11 mouse cellular contexts compared by ENCODE assay signal in genomic region chr13:54079782-54080759, GRCm38 (mm10). TPM values are rescaled to one million over a fixed set of nuclear protein-coding genes. Genes with fewer than 3 reads are reported as not detected.
DNase-seq lines count a peak whose midpoint lies in the region; ATAC-seq and TF ChIP-seq lines count a peak whose summit lies in the region.
"Had no signal": no experiment of that assay in that cellular context is flagged by ENCODE, and none has a peak within 500 bp of the region (broad histone marks: within the 10 kb centered on the region; RNA-seq: fewer than 3 reads in every experiment).

No protein-coding gene starts in this region.

- H3K36me3 ChIP-seq in hindbrain, embryonic 12.5 days = no peaks in the 10 kb centered on the region
- H3K36me3 ChIP-seq in hindbrain, embryonic 16.5 days (ENCODE audit: control insufficient read depth, insufficient read depth, low read length) = no peaks in the 10 kb centered on the region
- H3K36me3 ChIP-seq in ES-E14 (ENCODE audit: control insufficient read depth, insufficient read depth, low read length, poor library complexity, severe bottlenecking) = peaks cover 7% of the 10 kb centered on the region; the same call in 1 of the 2 replicates
- no peaks in the 10 kb centered on the region for H3K36me3 ChIP-seq in limb, embryonic 13.5 days

- WGBS in hindbrain, embryonic 12.5 days = 71% methylated on average over 12 of the region's 12 CpGs
- WGBS in hindbrain, embryonic 16.5 days = 71% methylated on average over 12 of the region's 12 CpGs
- WGBS in bone marrow, adult 2 months = 54% methylated on average over 12 of the region's 12 CpGs
- WGBS in limb, embryonic 13.5 days = 71% methylated on average over 12 of the region's 12 CpGs

- DNase-seq in ES-E14 (ENCODE audit: low read depth, low spot score) = no peak
- no peak for DNase-seq in retina, postnatal 1 day
- no peak for DNase-seq in spleen, adult 12 weeks (ENCODE audit: low spot score)
- DNase-seq: lung, postnatal 36 days; thymus, adult 2 months had no signal

- no peak overlapping the region for H3K4me3 ChIP-seq in hindbrain, embryonic 12.5 days
- no peak overlapping the region for H3K4me3 ChIP-seq in hindbrain, embryonic 16.5 days (ENCODE audit: low read length)
- no peak overlapping the region for H3K4me3 ChIP-seq in ES-E14 (ENCODE audit: insufficient read depth in 1 of 2, low read depth in 1 of 2, low read length in 2 of 2, poor library complexity in 1 of 2, severe bottlenecking in 1 of 2)
- no peak overlapping the region for H3K4me3 ChIP-seq in bone marrow, adult 2 months (replicated peaks; ENCODE audit: control insufficient read depth, low read depth, low read length)
- no peak overlapping the region for H3K4me3 ChIP-seq in limb, embryonic 13.5 days
- H3K4me3 ChIP-seq: forebrain, embryonic 13.5 days; heart, adult 2 months had no signal

- no peak for ATAC-seq in hindbrain, embryonic 12.5 days (ENCODE audit: low FRiP score)
- ATAC-seq in hindbrain, embryonic 16.5 days = no peak
- ATAC-seq in limb, embryonic 13.5 days (ENCODE audit: low FRiP score, low read depth) = no peak
- ATAC-seq: forebrain, embryonic 13.5 days had no signal

- H3K9me3 ChIP-seq in hindbrain, embryonic 12.5 days (replicated peaks) = no peaks in the 10 kb centered on the region
- H3K9me3 ChIP-seq in hindbrain, embryonic 16.5 days (ENCODE audit: control insufficient read depth, low read length) = no peaks in the 10 kb centered on the region
- no peaks in the 10 kb centered on the region for H3K9me3 ChIP-seq in ES-E14 (ENCODE audit: control insufficient read depth, insufficient read depth, low read depth, low read length)
- no peaks in the 10 kb centered on the region for H3K9me3 ChIP-seq in limb, embryonic 13.5 days
- H3K9me3 ChIP-seq: forebrain, embryonic 13.5 days had no signal

- TF ChIP-seq CTCF in bone marrow, adult 2 months (IDR thresholded peaks at IDR 0.05; ENCODE audit: control insufficient read depth, insufficient read depth, low read length) = no peak

- H3K27ac ChIP-seq in hindbrain, embryonic 12.5 days = 0 out of 2 replicates have a peak overlapping the region, but pooled peaks have one; percentile 24
- no peak overlapping the region for H3K27ac ChIP-seq in hindbrain, embryonic 16.5 days (ENCODE audit: low read depth, low read length)
- H3K27ac ChIP-seq in ES-E14 (ENCODE audit: insufficient read depth, low read depth, low read length, poor library complexity, severe bottlenecking) = no peak overlapping the region
- peak overlapping the region; percentile 52; the same call in 1 of the 2 replicates for H3K27ac ChIP-seq in bone marrow, adult 2 months (ENCODE audit: control insufficient read depth, insufficient read depth, low read depth, low read length, poor library complexity)
- H3K27ac ChIP-seq in limb, embryonic 13.5 days = 0 out of 2 replicates have a peak overlapping the region, but pooled peaks have one; percentile 22
- H3K27ac ChIP-seq: forebrain, embryonic 13.5 days; heart, adult 2 months had no signal

- in situ Hi-C loops in ES-E14 (cut with MboI; ENCODE audit: low sequenced_read_pairs in 2 of 2, unreplicated experiment in 2 of 2) = no loop called here

- no peak for TF ChIP-seq POLR2A in bone marrow, adult 2 months (IDR thresholded peaks at IDR 0.05; ENCODE audit: borderline replicate concordance, control insufficient read depth, low read depth, low read length)

- no peak overlapping the region for H3K4me2 ChIP-seq in hindbrain, embryonic 12.5 days (replicated peaks)
- no peak overlapping the region for H3K4me2 ChIP-seq in hindbrain, embryonic 16.5 days (ENCODE audit: low read length)
- H3K4me2 ChIP-seq in limb, embryonic 13.5 days (replicated peaks) = no peak overlapping the region
- H3K4me2 ChIP-seq: forebrain, embryonic 13.5 days had no signal

- H3K9ac ChIP-seq in hindbrain, embryonic 12.5 days = no peak overlapping the region
- H3K9ac ChIP-seq in hindbrain, embryonic 16.5 days (ENCODE audit: low read depth, low read length) = no peak overlapping the region
- H3K9ac ChIP-seq in ES-E14 (ENCODE audit: insufficient read depth, low read depth, low read length, poor library complexity, severe bottlenecking) = no peak overlapping the region
- H3K9ac ChIP-seq in limb, embryonic 13.5 days = no peak overlapping the region
- H3K9ac ChIP-seq: forebrain, embryonic 13.5 days had no signal

- peaks cover 11% of the 10 kb centered on the region; the same call in 1 of the 2 replicates for H3K4me1 ChIP-seq in hindbrain, embryonic 12.5 days
- peaks cover 5% of the 10 kb centered on the region for H3K4me1 ChIP-seq in hindbrain, embryonic 16.5 days (ENCODE audit: control insufficient read depth, insufficient read depth, low read depth, low read length)
- H3K4me1 ChIP-seq in ES-E14 (ENCODE audit: control insufficient read depth in 2 of 2, insufficient read depth in 2 of 2, low read length in 2 of 2, poor library complexity in 1 of 2) = peaks cover 0 to 12% of the 10 kb centered on the region in 2 experiments; a peak in 2 of 4 replicates
- peaks cover 13% of the 10 kb centered on the region for H3K4me1 ChIP-seq in bone marrow, adult 2 months (ENCODE audit: control insufficient read depth, insufficient read depth, low read length)
- H3K4me1 ChIP-seq in limb, embryonic 13.5 days = peaks cover 16% of the 10 kb centered on the region

- H3K27me3 ChIP-seq in hindbrain, embryonic 12.5 days = no peaks in the 10 kb centered on the region
- H3K27me3 ChIP-seq in hindbrain, embryonic 16.5 days (replicated peaks; ENCODE audit: control insufficient read depth, insufficient read depth, low read length) = no peaks in the 10 kb centered on the region
- H3K27me3 ChIP-seq in limb, embryonic 13.5 days = no peaks in the 10 kb centered on the region
- H3K27me3 ChIP-seq: forebrain, embryonic 13.5 days had no signal

TF ChIP-seq in ES-E14, 5 proteins besides CTCF, POLR2A, EP300 and RAD21:
- TF ChIP-seq CHD2 (IDR thresholded peaks at IDR 0.05; ENCODE audit: low read depth, low read length) (no peak), ZC3H11A (IDR thresholded peaks at IDR 0.05; ENCODE audit: borderline replicate concordance, low read depth, low read length) (no peak), MAFK (IDR thresholded peaks at IDR 0.05; ENCODE audit: insufficient read depth, low read depth, low read length) (peak; percentile 57), ZNF384 (IDR thresholded peaks at IDR 0.05; ENCODE audit: low read depth, low read length) (no peak), HCFC1 (IDR thresholded peaks at IDR 0.05; ENCODE audit: borderline replicate concordance, insufficient read depth, low read length) (no peak)

RNA-seq across cellular contexts. Expression of gene Sfxn1, which starts 8.4 kb away (rescaled TPM):
- polyA plus RNA-seq in hindbrain, embryonic 12.5 days (2016; fragmentation: Nextera tagmentation; extraction: Ambion mirVana) = 71.1 and 72.6 TPM in 2 replicates
- polyA plus RNA-seq in hindbrain, embryonic 16.5 days (2015; fragmentation: Nextera tagmentation; extraction: Ambion mirVana) = 89.7 and 97.0 TPM in 2 replicates
- total RNA-seq in ES-E14 (2012; rRNA removed) = 36.1 and 57.7 TPM in 2 replicates
- polyA plus RNA-seq in bone marrow, adult 2 months (2011; ENCODE audit: insufficient read depth, insufficient read length, low replicate concordance, missing spikeins) = 27.5 and 32.3 TPM in 2 replicates
- polyA plus RNA-seq in limb, embryonic 13.5 days (2015; fragmentation: Nextera tagmentation; extraction: Ambion mirVana) = 51.7 and 53.7 TPM in 2 replicates

RNA-seq across cellular contexts. Expression of gene Drd1, which starts 24.6 kb away (rescaled TPM):
- polyA plus RNA-seq in hindbrain, embryonic 12.5 days (2016; fragmentation: Nextera tagmentation; extraction: Ambion mirVana) = 1.4 and 1.9 TPM in 2 replicates
- polyA plus RNA-seq in hindbrain, embryonic 16.5 days (2015; fragmentation: Nextera tagmentation; extraction: Ambion mirVana) = 2.1 and 2.4 TPM in 2 replicates
- not detected in 2 replicates for total RNA-seq in ES-E14 (2012; rRNA removed)
- not detected in 2 replicates for polyA plus RNA-seq in bone marrow, adult 2 months (2011; ENCODE audit: insufficient read depth, insufficient read length, low replicate concordance, missing spikeins)
- polyA plus RNA-seq in limb, embryonic 13.5 days (2015; fragmentation: Nextera tagmentation; extraction: Ambion mirVana) = 0.37 TPM in 1 of 2 replicates, not detected in the other

Comparison
In these comparisons a context has a peak if more than half of its experiments do, and no peak if none do; other contexts are left out.
1. H3K27ac ChIP-seq: peak in hindbrain, embryonic 12.5 days (single experiment), bone marrow, adult 2 months (single experiment) and limb, embryonic 13.5 days (single experiment); none in hindbrain, embryonic 16.5 days (single experiment) and ES-E14 (single experiment).